Mouse (Mus musculus) stomach, embryonic 15.5 days (tissue): Measurements from ENCODE around the gene Nelfcd. TPM values are rescaled to one million over a fixed set of nuclear protein-coding genes. Genes with fewer than 3 reads are reported as not detected.
A peak's percentile ranks its signal among the peaks of the same experiment; 100 is the strongest.

Source experiments
- ATAC-seq: fragments of 200-750 bp; cut with Nextera tagmentation; 2 replicates; pipeline ENCODE4 v1.8.0; 2017; ENCODE audit warnings: low read depth, moderate number of reproducible peaks, moderate TSS enrichment; ENCODE audit not compliant: insufficient read depth, low FRiP score
- H3K27ac ChIP-seq: fragments of 300-500 bp; sonication (generic); 2 replicates; pipeline ENCODE4 v1.5.1; 2015; ENCODE audit warnings: mild to moderate bottlenecking, inconsistent platforms
- H3K27me3 ChIP-seq: fragments of 300-500 bp; sonication (generic); replicated peaks from 2 replicates; pipeline ENCODE4 v1.6.1; 2015; ENCODE audit warnings: inconsistent platforms
- H3K36me3 ChIP-seq: fragments of 300-500 bp; sonication (generic); 2 replicates; pipeline ENCODE4 v1.6.1; 2015; ENCODE audit warnings: inconsistent platforms
- H3K4me1 ChIP-seq: fragments of 300-500 bp; sonication (generic); 2 replicates; pipeline ENCODE4 v1.6.1; 2015; ENCODE audit warnings: inconsistent platforms
- H3K4me2 ChIP-seq: fragments of 300-500 bp; sonication (generic); 2 replicates; pipeline ENCODE4 v1.6.1; 2015; ENCODE audit warnings: mild to moderate bottlenecking, inconsistent platforms
- H3K4me3 ChIP-seq: fragments of 300-500 bp; sonication (generic); replicated peaks from 2 replicates; pipeline ENCODE4 v1.5.1; 2015; ENCODE audit warnings: inconsistent platforms
- H3K9ac ChIP-seq: fragments of 300-500 bp; sonication (generic); 2 replicates; pipeline ENCODE4 v1.6.1; 2015; ENCODE audit warnings: inconsistent platforms
- H3K9me3 ChIP-seq: fragments of 300-500 bp; sonication (generic); 2 replicates; pipeline ENCODE4 v1.6.1; 2016; ENCODE audit warnings: inconsistent platforms
- WGBS: fragments of 180-500 bp; shearing (Covaris S2); methylation state at CpG from one replicate; pipeline ENCODE4 v1.1.7; 2015; 5-methylcytosine and 5-hydroxymethylcytosine counted together
- polyA plus RNA-seq: library from polyadenylated mRNA; unstranded; fragments of >200 nt; fragmentation: Nextera tagmentation; extraction: Ambion mirVana; gene quantifications from 2 replicates; pipeline ENCODE4 v1.2.1, GENCODE M21; 2015

The Nelfcd gene
- polyA plus RNA-seq, 1 experiment from 2014 or later = 92.4 TPM

DNA sequence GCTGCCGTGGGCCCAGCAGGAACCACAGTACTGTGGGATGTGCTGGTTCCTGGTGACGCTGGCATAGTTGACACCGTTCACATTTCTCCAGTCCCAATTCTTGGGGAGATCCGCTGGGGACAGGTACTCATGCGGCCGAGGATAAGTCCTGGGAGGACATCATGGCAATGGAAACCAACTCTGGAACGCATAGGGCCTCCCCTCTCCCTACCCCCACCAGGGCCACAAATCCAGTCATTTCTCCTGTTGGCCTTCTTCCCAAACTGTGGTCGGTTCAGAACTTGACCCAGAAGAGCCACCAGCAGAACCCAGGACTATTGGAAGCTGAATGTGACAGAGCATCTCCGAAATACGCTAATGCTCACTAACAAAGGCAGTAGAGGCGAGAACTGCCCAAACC, 22.6 kb downstream of the Nelfcd start:
- Histone ChIP-seq H3K4me1 (peaks cover 20% of the 10 kb centered on the region), H3K4me2 (peak overlapping the region; percentile 83), H3K9me3 (no peaks in the 10 kb centered on the region), H3K27me3 (no peaks in the 10 kb centered on the region), H3K36me3 (no peaks in the 10 kb centered on the region; the same call in 1 of the 2 replicates), H3K4me3 (peak overlapping the region; percentile 61), H3K27ac (no peak overlapping the region), H3K9ac (peak overlapping the region; percentile 40; the same call in 1 of the 2 replicates)
- 66% methylated on average over 11 of the region's 11 CpGs for WGBS
- no peak for ATAC-seq

DNA sequence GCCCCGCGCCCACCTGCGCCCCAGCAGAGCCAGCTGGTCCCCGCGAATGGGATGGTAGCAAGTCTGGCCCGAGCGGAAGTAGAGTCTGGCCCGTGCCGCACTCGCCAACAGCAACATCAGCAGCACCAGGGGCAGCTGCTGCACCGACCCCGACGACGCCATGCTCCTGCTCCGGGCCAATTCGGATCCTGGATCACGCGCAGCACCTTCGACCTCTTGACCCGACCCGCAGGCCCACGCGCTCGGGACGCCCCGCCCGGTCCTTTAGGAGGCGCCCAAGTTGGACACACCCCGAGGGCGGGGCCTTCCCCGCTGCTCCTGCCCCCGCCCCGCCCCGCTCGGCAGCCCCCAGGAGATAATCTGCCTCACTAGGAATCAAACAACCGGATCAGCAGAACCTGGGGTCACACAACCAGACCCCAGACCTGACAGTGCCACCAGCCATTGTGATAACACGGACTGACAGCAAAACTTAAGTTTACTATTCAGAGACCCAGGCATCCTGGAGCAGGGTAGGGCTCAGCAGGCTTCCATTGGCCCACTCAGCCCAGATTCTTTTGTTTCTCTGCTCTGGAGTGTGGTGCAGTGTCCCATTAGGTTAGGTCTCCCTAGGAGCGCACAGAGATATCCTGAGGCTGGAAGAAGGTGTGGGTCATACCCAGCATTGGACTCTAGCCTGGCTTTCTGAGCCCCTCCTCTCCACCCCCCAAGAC, 23.3 kb downstream of the Nelfcd start, which contains the start of gene Ctsz:
Gene Ctsz (minus strand): TSS at position 303 of the 713 bp plus-strand sequence.
- WGBS = 1% methylated on average over 38 of the region's 38 CpGs

DNA sequence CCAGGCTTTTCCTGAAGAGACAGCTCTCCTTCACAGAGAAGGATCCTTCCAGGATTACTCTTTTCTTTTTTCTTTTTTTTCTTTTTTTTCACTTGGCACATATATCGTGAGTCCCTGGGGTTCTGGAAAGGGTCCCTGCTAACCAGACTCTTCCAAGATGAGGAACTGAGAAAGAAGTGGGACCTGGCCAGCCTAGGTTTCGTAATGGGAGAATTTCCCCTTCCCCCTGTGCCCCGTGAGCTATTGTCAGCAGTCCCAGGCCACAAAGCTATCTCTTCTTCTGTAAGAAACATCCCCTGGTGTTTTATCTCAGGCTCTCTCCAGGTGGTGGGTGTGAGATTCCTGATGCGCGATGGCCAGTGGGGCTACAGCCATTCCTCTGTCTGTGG, 23.8 kb downstream of the Nelfcd start:
- Histone ChIP-seq H3K9ac (no peak overlapping the region), H3K27me3 (no peaks in the 10 kb centered on the region), H3K27ac (no peak overlapping the region), H3K9me3 (no peaks in the 10 kb centered on the region), H3K36me3 (no peaks in the 10 kb centered on the region; the same call in 1 of the 2 replicates), H3K4me3 (no peak overlapping the region), H3K4me2 (peak overlapping the region; percentile 83), H3K4me1 (peaks cover 20% of the 10 kb centered on the region)
- ATAC-seq = no peak
- 57% methylated on average over 5 of the region's 5 CpGs for WGBS

More for the DNA sequence above, 23.3 kb downstream of the Nelfcd start, which contains the start of gene Ctsz:
- Histone ChIP-seq H3K27me3 (no peaks in the 10 kb centered on the region), H3K27ac (no peak within 1 kb of the TSS), H3K9me3 (no peaks in the 10 kb centered on the region), H3K4me3 (peak within 1 kb of the TSS; percentile 61), H3K4me2 (peak within 1 kb of the TSS; percentile 83), H3K36me3 (no peaks in the 10 kb centered on the region; the same call in 1 of the 2 replicates), H3K4me1 (peaks cover 20% of the 10 kb centered on the region), H3K9ac (peak within 1 kb of the TSS; percentile 40; the same call in 1 of the 2 replicates)
- ATAC-seq = peak; percentile 82

DNA sequence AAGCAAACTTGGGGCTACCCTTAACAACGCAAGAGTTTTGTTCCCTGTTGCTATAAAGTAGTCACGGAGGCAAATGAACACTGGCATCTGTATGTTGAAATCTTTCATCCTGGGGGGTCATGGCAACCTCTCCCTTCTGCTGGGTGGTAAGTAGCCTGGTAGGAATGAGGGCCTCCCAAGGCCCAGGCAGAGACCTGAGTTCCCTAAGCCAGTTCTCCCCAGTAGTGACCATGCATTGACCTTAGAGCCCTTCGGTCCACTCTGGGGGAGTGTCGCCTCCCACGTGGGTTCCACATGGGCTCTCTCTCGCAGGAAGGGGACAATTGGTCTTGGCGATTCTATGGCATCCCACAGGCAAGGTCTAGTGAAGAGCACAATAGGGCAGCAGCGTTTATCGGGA, 24.4 kb downstream of the Nelfcd start:
- Histone ChIP-seq H3K27ac (no peak overlapping the region), H3K9ac (no peak overlapping the region), H3K4me1 (peaks cover 20% of the 10 kb centered on the region), H3K9me3 (no peaks in the 10 kb centered on the region), H3K27me3 (no peaks in the 10 kb centered on the region), H3K4me3 (no peak overlapping the region), H3K4me2 (no peak overlapping the region), H3K36me3 (no peaks in the 10 kb centered on the region; the same call in 1 of the 2 replicates)
- WGBS = 82% methylated on average over 9 of the region's 9 CpGs
- ATAC-seq = no peak

DNA sequence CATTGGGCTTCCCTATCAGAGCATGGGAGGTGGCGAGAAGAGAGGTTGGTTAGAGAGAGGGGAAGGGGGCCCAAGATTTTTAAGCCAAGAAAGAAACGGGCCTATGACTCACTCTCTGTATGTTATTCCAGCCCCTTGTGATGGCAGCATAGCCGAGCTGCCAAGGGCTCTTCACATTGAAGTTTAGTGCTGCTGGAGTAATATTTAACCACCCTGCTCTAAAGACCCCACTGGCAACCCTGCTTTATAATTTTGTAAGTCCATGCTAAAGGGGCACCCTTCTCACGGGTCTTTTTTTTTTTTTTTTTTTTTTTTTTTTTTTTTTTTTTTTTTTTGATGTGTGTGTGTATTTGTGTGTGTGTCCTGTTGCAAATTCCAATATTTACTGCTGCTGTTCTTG, 26.3 kb downstream of the Nelfcd start:
- no peak overlapping the region for H3K4me2 ChIP-seq
- no peaks in the 10 kb centered on the region for H3K9me3 ChIP-seq
- 63% methylated on average over 4 of the region's 4 CpGs for WGBS
- no peak overlapping the region for H3K9ac ChIP-seq
- H3K27ac ChIP-seq = no peak overlapping the region
- no peaks in the 10 kb centered on the region for H3K36me3 ChIP-seq
- H3K4me3 ChIP-seq = no peak overlapping the region
- H3K27me3 ChIP-seq = no peaks in the 10 kb centered on the region
- no peak for ATAC-seq
- peaks cover 24% of the 10 kb centered on the region for H3K4me1 ChIP-seq

DNA sequence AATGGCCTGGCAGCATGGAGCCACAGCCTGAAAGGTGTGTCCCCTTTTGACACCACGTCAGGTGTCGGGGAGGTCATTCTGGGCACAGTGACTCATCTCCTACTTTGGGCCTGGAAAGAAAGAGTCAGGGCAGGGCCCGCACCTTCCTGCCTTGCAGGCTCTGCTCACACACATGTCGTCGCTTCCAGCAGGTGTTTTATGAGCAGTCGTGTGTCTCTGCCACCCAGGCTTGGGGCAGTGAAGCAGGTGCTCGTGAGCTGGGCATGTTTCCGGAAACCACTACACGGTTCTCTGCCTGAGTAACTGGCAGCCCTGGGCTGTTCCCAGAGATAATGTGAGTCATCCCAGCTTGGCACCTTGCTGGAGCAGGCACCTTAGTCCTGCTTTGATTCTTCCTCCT, 26.9 kb downstream of the Nelfcd start:
- Histone ChIP-seq H3K36me3 (no peaks in the 10 kb centered on the region), H3K27me3 (no peaks in the 10 kb centered on the region), H3K4me3 (no peak overlapping the region), H3K9ac (no peak overlapping the region), H3K27ac (no peak overlapping the region), H3K9me3 (no peaks in the 10 kb centered on the region), H3K4me1 (peaks cover 21% of the 10 kb centered on the region), H3K4me2 (no peak overlapping the region)
- WGBS = 60% methylated on average over 9 of the region's 9 CpGs
- no peak for ATAC-seq

DNA sequence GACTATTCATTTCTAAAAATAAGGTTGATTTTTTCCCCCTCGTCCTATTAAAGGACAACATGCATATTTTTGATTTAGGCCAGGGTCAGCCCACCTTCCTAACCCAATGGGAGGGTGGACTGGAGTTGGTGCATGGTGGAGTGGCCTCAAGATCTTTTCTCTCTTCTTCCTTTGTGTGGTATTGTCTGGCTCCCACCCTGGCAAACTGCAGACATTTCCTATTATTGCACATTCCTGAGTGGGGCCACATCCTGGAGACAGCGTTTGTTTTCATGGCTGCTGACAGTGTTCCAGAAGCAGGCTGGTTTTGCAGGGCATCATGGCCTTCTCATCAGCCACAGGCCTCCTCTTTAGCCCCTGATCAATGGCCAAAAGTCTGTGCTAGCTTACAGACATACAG, 27.4 kb downstream of the Nelfcd start:
- Histone ChIP-seq H3K9me3 (no peaks in the 10 kb centered on the region), H3K27me3 (no peaks in the 10 kb centered on the region), H3K4me1 (peaks cover 16% of the 10 kb centered on the region), H3K9ac (no peak overlapping the region), H3K4me3 (no peak overlapping the region), H3K36me3 (no peaks in the 10 kb centered on the region), H3K4me2 (no peak overlapping the region), H3K27ac (no peak overlapping the region)
- 46% methylated on average over 2 of the region's 2 CpGs for WGBS
- ATAC-seq = no peak

DNA sequence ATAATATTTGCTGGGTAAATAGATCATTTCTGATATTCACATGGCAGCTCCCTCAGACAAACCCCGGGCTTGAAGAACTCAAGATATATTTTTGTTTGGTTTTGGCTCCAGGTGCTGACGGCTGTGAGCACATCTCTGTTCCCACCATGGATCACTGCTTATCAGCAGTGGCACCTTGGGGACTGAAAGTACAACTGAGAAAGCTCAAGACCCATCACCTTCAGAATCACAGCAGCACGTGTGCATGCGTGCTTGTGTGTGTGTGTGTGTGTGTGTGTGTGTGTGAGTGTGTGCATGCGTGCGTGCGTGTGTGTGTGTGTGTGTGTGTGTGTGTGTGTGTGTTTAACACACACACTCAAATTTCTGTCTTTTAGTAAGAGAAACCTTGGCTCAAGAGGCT, 28.8 kb downstream of the Nelfcd start:
- Histone ChIP-seq H3K4me2 (no peak overlapping the region), H3K4me1 (peaks cover 11% of the 10 kb centered on the region; the same call in 1 of the 2 replicates), H3K9me3 (no peaks in the 10 kb centered on the region), H3K36me3 (no peaks in the 10 kb centered on the region), H3K4me3 (no peak overlapping the region), H3K27ac (no peak overlapping the region), H3K9ac (no peak overlapping the region), H3K27me3 (no peaks in the 10 kb centered on the region)
- no peak for ATAC-seq
- 69% methylated on average over 7 of the region's 7 CpGs for WGBS

DNA sequence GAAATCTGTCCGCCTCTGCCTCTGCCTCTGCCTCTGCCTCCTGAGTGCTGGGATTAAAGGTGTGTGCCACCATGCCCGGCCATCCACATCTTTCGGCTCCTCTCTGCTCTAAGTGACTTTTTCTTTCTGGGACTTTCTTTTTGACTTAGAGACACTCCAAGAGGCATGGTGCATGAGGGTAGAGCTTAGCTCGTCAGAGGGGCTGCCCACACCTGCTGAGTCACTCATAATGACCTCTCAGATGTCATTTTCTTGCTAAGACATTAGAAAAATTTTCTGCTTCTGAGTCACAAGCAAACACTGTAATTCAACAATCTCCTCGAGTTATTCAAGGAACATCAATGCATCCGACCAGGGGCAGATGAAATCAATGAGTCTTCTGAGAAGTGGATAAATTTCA, 29.4 kb downstream of the Nelfcd start:
- Histone ChIP-seq H3K9me3 (no peaks in the 10 kb centered on the region), H3K4me3 (no peak overlapping the region), H3K36me3 (no peaks in the 10 kb centered on the region), H3K4me2 (no peak overlapping the region), H3K27ac (no peak overlapping the region), H3K9ac (no peak overlapping the region), H3K27me3 (no peaks in the 10 kb centered on the region), H3K4me1 (peaks cover 11% of the 10 kb centered on the region; the same call in 1 of the 2 replicates)
- ATAC-seq = no peak
- WGBS = 65% methylated on average over 6 of the region's 6 CpGs

DNA sequence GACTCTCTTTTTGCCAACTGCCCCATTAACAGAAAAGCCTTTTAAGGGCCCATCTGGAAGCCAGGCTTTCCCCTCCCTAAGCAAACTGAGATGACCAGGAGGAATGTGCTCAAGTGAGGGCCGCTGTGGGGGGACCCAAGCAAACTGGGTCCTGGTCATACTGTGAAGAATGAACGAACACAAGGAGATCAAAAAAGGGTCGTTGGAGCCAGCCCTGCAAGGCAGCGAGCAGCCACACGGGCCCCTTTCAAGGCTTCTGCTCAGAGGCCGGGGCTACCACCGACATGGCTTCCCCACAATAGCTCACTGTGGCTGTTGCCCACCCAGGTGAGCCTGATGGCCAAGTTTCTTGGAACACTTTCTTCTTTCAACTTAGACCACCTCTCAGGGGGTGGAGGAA, 30.9 kb downstream of the Nelfcd start:
- H3K27ac ChIP-seq = no peak overlapping the region
- H3K9me3 ChIP-seq = no peaks in the 10 kb centered on the region
- WGBS = 49% methylated on average over 7 of the region's 7 CpGs
- no peak overlapping the region for H3K9ac ChIP-seq
- no peaks in the 10 kb centered on the region for H3K27me3 ChIP-seq
- H3K4me3 ChIP-seq = no peak overlapping the region
- peaks cover 11% of the 10 kb centered on the region; the same call in 1 of the 2 replicates for H3K4me1 ChIP-seq
- no peak for ATAC-seq
- H3K4me2 ChIP-seq = no peak overlapping the region
- H3K36me3 ChIP-seq = no peaks in the 10 kb centered on the region

DNA sequence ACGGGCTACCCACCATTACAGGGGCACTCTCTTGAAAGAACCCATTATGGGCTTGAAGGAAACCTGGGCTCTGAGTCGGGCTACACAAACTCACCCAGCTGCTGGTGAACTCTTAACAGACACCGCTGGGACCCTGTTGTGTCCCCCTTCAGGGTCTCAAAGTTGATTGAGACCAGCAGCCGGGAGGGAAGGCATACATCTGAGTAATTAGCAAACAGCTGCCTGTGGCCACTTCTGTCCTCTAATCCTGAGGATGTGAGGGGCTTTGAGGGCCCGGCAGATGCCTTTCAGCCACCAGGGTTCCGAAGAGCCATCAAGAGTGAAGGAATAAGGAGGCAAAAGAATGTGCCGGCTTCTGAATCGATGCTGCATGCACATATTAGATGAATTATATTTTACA, 31.3 kb downstream of the Nelfcd start:
- H3K9ac ChIP-seq = no peak overlapping the region
- no peak overlapping the region for H3K4me2 ChIP-seq
- H3K9me3 ChIP-seq = no peaks in the 10 kb centered on the region
- H3K27me3 ChIP-seq = no peaks in the 10 kb centered on the region
- H3K27ac ChIP-seq = no peak overlapping the region
- WGBS = 66% methylated on average over 8 of the region's 8 CpGs
- no peaks in the 10 kb centered on the region for H3K36me3 ChIP-seq
- no peak overlapping the region for H3K4me3 ChIP-seq
- peaks cover 7% of the 10 kb centered on the region; the same call in 1 of the 2 replicates for H3K4me1 ChIP-seq
- no peak for ATAC-seq

DNA sequence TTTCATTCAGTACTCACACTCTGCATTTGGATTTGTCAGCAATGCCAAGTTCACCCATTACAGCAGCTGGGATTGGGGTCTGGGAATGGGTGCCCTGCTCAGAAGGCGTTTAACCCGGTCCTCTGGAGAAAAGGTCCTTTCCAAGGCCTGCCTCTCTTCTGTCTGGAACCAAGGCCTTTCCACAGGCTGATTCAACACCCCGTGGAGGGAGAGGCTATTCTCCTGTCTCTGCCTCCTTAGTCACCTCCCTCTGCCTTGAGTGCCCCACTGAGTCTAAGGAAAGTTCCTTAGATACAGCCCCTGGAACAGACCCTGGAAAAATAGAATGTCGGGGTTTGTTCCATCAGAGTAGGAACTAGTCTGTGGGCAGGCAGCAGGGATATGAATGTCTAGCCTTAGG, 32.8 kb downstream of the Nelfcd start:
- no peak overlapping the region for H3K9ac ChIP-seq
- 80% methylated on average over 4 of the region's 4 CpGs for WGBS

More for the DNA sequence above, 32.8 kb downstream of the Nelfcd start:
- Histone ChIP-seq H3K27ac (no peak overlapping the region), H3K4me2 (no peak overlapping the region), H3K27me3 (no peaks in the 10 kb centered on the region), H3K9me3 (no peaks in the 10 kb centered on the region), H3K4me1 (peaks cover 4% of the 10 kb centered on the region; the same call in 1 of the 2 replicates), H3K4me3 (no peak overlapping the region), H3K36me3 (no peaks in the 10 kb centered on the region)
- ATAC-seq = no peak
